Mouse (Mus musculus) stomach, embryonic 16.5 days (tissue): Measurements from ENCODE around the gene Stat5a. TPM values are rescaled to one million over a fixed set of nuclear protein-coding genes. Genes with fewer than 3 reads are reported as not detected.
A peak's percentile ranks its signal among the peaks of the same experiment; 100 is the strongest.

ENCODE experiments used
- ATAC-seq: fragments of 200-750 bp; cut with Nextera tagmentation; 2 replicates; pipeline ENCODE4 v1.8.0; 2017; ENCODE audit warnings: moderate number of reproducible peaks, moderate TSS enrichment; ENCODE audit not compliant: insufficient read depth, low FRiP score
- H3K27ac ChIP-seq: fragments of 300-500 bp; sonication (generic); 2 replicates; pipeline ENCODE4 v1.5.1; 2014; ENCODE audit warnings: low read length
- H3K27me3 ChIP-seq: fragments of 300-500 bp; sonication (generic); 2 replicates; pipeline ENCODE4 v1.6.1; 2014; ENCODE audit warnings: low read length, control low read depth, mixed read lengths; ENCODE audit not compliant: control insufficient read depth, insufficient read depth
- H3K36me3 ChIP-seq: fragments of 300-500 bp; sonication (generic); 2 replicates; pipeline ENCODE4 v1.6.1; 2014; ENCODE audit warnings: low read length; ENCODE audit not compliant: control insufficient read depth, insufficient read depth
- H3K4me1 ChIP-seq: fragments of 300-500 bp; sonication (generic); 2 replicates; pipeline ENCODE4 v1.6.1; 2014; ENCODE audit warnings: low read length, control low read depth, mixed read lengths; ENCODE audit not compliant: control insufficient read depth, insufficient read depth
- H3K4me2 ChIP-seq: fragments of 300-500 bp; sonication (generic); 2 replicates; pipeline ENCODE4 v1.6.1; 2014; ENCODE audit warnings: low read depth, low read length, mixed read lengths
- H3K4me3 ChIP-seq: fragments of 300-500 bp; sonication (generic); replicated peaks from 2 replicates; pipeline ENCODE4 v1.5.1; 2014; ENCODE audit warnings: mild to moderate bottlenecking, low read length
- H3K9ac ChIP-seq: fragments of 300-500 bp; sonication (generic); 2 replicates; pipeline ENCODE4 v1.6.1; 2014; ENCODE audit warnings: low read length
- H3K9me3 ChIP-seq: fragments of 300-500 bp; sonication (generic); replicated peaks from 2 replicates; pipeline ENCODE4 v1.6.1; 2016; ENCODE audit warnings: low read length, control low read depth; ENCODE audit not compliant: control insufficient read depth
- WGBS: fragments of 180-500 bp; shearing (Covaris S2); extraction: QIAGEN DNeasy Blood & Tissue Kit; methylation state at CpG from one replicate; pipeline ENCODE4 v1.1.7; 2014; 5-methylcytosine and 5-hydroxymethylcytosine counted together
- polyA plus RNA-seq: library from polyadenylated mRNA; unstranded; fragments of >200 nt; fragmentation: Nextera tagmentation; extraction: Ambion mirVana; gene quantifications from 2 replicates; pipeline ENCODE4 v1.2.1, GENCODE M21; 2015

Gene Stat5a
- polyA plus RNA-seq, 1 experiment from 2014 or later = 12.0 TPM

DNA sequence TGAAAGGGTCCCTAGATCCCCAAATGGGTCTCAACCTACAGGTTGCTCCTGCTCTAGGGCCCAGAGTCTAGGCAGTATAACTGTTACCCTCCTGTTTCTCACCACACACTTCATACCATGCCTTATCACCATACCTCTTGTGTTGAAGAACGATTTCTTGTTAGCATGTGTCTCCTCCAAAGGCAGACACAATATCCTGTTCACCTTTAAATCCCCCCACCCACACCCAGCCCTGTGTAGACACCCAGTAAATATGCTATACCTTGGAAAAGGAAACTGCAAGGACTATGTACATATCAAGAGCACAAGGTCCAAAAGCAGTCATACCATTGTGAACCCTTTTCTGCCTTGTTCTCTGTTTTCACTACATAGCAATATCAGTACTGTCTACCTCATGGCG is 7.1 kb upstream of the Stat5a start:
- WGBS = 69% methylated on average over 2 of the region's 2 CpGs
- H3K27ac ChIP-seq = no peak overlapping the region
- peaks cover 21% of the 10 kb centered on the region for H3K4me1 ChIP-seq
- no peaks in the 10 kb centered on the region for H3K9me3 ChIP-seq
- H3K4me2 ChIP-seq = no peak overlapping the region
- no peak overlapping the region for H3K4me3 ChIP-seq
- H3K27me3 ChIP-seq = no peaks in the 10 kb centered on the region
- no peak for ATAC-seq
- no peak overlapping the region for H3K9ac ChIP-seq
- no peaks in the 10 kb centered on the region for H3K36me3 ChIP-seq

DNA sequence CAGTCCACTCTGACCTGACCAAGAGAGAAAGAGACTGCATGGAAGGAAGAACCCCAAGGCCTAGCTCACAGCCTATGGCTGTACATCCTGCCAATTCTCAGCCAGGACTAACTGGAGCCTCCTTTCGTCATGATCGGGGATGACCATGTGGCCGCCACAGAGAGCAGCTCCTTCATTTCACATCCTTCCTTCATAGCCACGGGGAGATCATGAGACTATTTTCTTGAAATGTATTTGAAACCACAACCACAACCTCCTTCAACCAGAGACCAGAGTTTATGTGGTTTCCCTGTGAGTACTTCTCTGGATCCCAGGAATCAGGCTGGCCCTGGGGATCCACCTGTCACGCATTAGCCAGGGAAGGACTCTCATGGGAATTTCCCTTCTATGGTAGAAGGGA is 6.1 kb upstream of the Stat5a start:
- Histone ChIP-seq H3K27ac (no peak overlapping the region), H3K36me3 (no peaks in the 10 kb centered on the region), H3K4me2 (no peak overlapping the region), H3K9ac (no peak overlapping the region), H3K4me3 (no peak overlapping the region), H3K27me3 (no peaks in the 10 kb centered on the region), H3K4me1 (peaks cover 20% of the 10 kb centered on the region), H3K9me3 (no peaks in the 10 kb centered on the region)
- ATAC-seq = no peak
- WGBS = 82% methylated on average over 5 of the region's 5 CpGs

DNA sequence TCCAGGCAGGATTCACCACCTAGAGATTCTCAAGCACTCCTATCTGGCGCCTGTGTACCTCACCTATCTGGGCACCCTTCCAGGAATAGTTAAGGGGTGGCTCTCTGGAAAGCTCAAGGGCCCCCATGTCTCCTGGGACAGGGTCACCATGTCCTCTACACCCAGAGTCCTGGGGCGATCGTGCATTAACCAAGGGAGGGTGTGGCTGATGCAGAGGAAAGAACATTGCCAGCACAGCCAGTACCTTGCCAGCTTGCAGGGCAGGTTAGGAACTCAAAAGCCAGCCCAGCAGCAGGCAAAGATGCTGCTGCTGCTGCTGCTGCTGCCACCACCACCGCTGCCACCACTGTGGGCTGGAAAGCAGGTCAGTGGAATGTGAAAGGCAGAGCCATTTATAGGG is 4.9 kb upstream of the Stat5a start:
- Histone ChIP-seq H3K4me1 (peaks cover 9% of the 10 kb centered on the region; the same call in 1 of the 2 replicates), H3K27ac (no peak overlapping the region), H3K4me2 (no peak overlapping the region), H3K9ac (0 out of 2 replicates have a peak overlapping the region, but pooled peaks have one; percentile 8), H3K9me3 (no peaks in the 10 kb centered on the region), H3K4me3 (no peak overlapping the region), H3K36me3 (no peaks in the 10 kb centered on the region), H3K27me3 (no peaks in the 10 kb centered on the region)
- 48% methylated on average over 4 of the region's 4 CpGs for WGBS
- no peak for ATAC-seq

DNA sequence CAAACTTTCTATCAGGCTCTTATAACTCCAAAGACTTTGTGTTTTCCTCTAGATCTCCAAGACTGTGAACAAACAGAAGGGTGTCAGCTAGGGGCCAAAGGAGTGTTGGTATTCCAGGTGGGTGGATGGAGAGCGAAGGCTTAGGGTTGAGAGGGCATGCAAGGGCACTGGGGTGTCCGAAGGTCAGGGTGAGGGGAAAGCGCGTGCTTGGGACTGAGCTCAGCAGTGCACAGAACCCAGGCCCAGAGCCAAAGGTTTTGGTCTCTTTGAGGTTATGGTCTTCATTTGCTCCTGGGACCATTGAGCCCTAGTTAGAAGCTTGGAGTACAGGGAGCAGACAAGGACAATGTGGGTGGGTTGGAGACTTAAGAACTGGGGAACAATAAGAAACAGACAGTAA is 4.0 kb upstream of the Stat5a start:
- no peak overlapping the region for H3K27ac ChIP-seq
- 90% methylated on average over 4 of the region's 4 CpGs for WGBS
- no peaks in the 10 kb centered on the region for H3K36me3 ChIP-seq
- H3K4me3 ChIP-seq = no peak overlapping the region
- no peak overlapping the region for H3K4me2 ChIP-seq
- no peaks in the 10 kb centered on the region for H3K9me3 ChIP-seq
- ATAC-seq = no peak
- no peak overlapping the region for H3K9ac ChIP-seq
- H3K4me1 ChIP-seq = peaks cover 14% of the 10 kb centered on the region; the same call in 1 of the 2 replicates
- no peaks in the 10 kb centered on the region for H3K27me3 ChIP-seq

DNA sequence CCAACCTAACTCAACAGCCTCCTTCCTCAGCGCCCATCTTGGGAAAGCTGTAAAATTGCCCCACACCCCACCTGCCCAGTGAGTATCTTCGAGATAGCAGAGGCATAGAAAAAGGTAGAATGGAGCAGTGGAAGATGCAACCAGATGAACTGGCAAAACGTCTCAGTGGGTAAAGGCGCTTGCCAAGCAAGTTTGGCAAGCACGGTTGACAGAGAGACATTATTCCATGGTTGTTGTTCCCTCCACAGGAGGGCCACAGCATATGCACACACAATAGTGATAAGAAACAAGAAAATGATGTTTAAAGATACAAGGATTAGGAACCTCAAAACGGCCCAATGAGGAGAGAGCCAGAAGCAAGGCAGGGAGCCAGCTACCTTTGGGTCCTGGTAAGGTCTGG is 1.2 kb upstream of the Stat5a start:
- Histone ChIP-seq H3K27me3 (no peaks in the 10 kb centered on the region), H3K4me2 (no peak overlapping the region), H3K27ac (no peak overlapping the region), H3K36me3 (no peaks in the 10 kb centered on the region), H3K4me1 (peaks cover 10% of the 10 kb centered on the region; the same call in 1 of the 2 replicates), H3K9ac (no peak overlapping the region), H3K9me3 (no peaks in the 10 kb centered on the region), H3K4me3 (no peak overlapping the region)
- no peak for ATAC-seq
- whole genome bisulfite sequencing = 57% methylated on average over 6 of the region's 6 CpGs

DNA sequence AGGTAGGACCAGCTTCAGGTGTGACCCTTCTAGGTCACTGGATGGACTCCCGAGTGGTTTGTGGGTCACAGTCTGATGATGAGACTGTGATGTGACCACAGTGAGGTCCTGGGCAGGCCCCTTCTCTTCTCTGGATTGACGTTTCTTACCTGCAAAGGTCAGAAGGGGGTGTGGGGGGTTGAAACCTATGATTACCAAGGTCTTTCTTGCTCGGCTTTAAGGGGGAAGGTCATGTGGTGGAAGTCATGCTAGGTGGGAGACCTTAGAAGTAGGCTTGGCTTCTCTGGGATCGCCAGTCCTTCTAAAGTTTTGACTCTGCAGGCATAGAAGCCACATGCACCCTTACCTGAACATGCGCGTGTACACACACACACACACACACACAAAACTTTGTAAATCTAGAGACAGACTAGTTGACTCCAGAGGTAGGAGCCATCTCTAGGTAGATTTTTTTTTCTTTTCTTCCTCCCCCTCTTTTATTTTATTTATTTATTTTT is 476 bp downstream of the Stat5a start:
- no peak for ATAC-seq
- Histone ChIP-seq H3K9ac (peak overlapping the region; percentile 79), H3K36me3 (no peaks in the 10 kb centered on the region), H3K4me2 (peak overlapping the region; percentile 82), H3K27me3 (no peaks in the 10 kb centered on the region), H3K27ac (0 out of 2 replicates have a peak overlapping the region, but pooled peaks have one; percentile 30), H3K9me3 (no peaks in the 10 kb centered on the region), H3K4me1 (peaks cover 10% of the 10 kb centered on the region; the same call in 1 of the 2 replicates), H3K4me3 (peak overlapping the region; percentile 59)
- 51% methylated on average over 6 of the region's 6 CpGs for WGBS

DNA sequence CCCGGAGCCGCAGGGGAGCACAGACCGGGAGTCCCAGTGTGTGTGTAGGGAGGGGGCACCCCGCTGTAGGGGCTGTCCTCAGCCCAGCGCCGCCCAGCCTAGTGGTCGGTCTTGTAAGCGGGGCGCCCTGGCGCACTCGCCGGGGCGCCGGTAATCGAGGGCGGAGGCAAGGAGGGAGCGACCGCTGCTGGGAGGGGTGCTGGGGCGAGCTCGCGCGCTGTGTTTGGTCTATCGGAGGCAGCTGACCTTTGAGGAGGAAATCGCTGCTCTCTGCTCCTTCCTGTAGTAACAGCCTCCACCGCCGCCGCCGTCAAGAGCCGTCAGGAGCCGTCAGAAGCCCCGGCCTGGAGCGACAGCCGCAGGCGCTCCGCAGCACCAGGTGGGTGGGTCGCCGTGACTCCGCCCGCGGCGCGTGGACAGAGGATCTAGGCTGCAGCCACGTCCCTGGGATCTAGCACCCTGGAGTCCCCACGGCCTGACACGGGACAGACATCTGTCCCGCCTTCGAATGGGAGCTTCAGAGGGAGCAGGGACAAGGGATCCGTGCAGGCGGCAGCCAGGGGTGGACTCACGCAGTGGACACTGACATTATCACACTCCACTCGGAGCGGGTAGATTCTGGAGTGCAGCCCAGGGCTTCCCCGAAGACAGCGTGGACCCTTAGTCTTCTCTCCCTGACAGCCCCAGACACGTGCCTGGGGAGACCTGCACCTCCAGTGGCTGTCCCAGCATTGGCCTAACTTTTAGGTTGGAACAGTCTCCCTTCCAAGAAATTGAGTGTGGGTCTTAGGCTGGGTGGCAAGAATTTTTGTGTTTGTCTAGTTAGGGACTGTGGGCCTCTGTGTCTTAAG is 1.3 kb downstream of the Stat5a start:
- Histone ChIP-seq H3K9me3 (no peaks in the 10 kb centered on the region), H3K4me1 (peaks cover 10% of the 10 kb centered on the region; the same call in 1 of the 2 replicates), H3K9ac (peak overlapping the region; percentile 79), H3K4me2 (peak overlapping the region; percentile 82), H3K27me3 (no peaks in the 10 kb centered on the region), H3K4me3 (peak overlapping the region; percentile 59), H3K27ac (peak overlapping the region; percentile 60), H3K36me3 (no peaks in the 10 kb centered on the region)
- peak; percentile 92 for ATAC-seq
- 2% methylated on average over 55 of the region's 55 CpGs for WGBS

DNA sequence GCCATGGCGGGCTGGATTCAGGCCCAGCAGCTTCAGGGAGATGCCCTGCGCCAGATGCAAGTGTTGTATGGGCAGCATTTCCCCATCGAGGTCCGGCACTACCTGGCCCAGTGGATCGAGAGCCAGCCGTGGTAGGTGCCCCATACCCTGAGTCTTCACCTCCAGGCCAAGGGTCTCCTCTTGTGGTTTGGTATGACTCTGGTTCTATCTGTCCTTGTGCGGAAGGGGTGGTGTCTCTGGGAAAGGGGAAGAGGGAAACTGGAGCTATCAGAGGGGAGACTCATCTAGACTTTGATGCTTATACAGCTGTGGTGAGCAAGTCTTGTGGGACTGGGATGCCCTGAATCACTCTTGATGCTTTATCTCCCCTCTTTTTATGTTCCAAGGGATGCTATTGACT is 2.2 kb downstream of the Stat5a start:
- no peak overlapping the region for H3K27ac ChIP-seq
- no peak for ATAC-seq
- H3K4me1 ChIP-seq = peaks cover 10% of the 10 kb centered on the region; the same call in 1 of the 2 replicates
- H3K27me3 ChIP-seq = no peaks in the 10 kb centered on the region
- H3K36me3 ChIP-seq = no peaks in the 10 kb centered on the region
- H3K4me2 ChIP-seq = peak overlapping the region; percentile 82; the same call in 1 of the 2 replicates
- no peak overlapping the region for H3K4me3 ChIP-seq
- no peak overlapping the region for H3K9ac ChIP-seq
- no peaks in the 10 kb centered on the region for H3K9me3 ChIP-seq
- 78% methylated on average over 7 of the region's 7 CpGs for WGBS

DNA sequence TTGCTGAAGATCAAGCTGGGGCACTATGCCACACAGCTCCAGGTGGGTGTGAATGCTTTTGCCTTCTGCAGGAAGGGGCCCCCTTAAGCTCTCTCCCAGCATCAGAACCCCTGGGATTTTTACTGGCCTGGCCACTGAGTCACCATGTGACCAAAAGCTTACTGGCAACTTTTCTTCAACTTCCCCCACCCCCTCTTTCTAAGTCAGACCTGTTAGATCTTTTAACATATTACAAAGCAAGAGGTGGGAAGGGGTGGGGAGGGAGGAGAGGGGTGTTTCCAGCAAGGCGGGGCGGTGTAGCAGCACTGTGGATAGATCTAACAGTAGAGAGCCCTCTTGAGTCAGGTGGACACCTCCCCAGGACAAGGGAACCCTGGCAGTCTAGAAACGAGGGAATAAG is 2.7 kb downstream of the Stat5a start:
- no peaks in the 10 kb centered on the region for H3K36me3 ChIP-seq
- no peaks in the 10 kb centered on the region for H3K9me3 ChIP-seq
- no peak for ATAC-seq
- no peaks in the 10 kb centered on the region for H3K27me3 ChIP-seq
- H3K27ac ChIP-seq = no peak overlapping the region
- H3K9ac ChIP-seq = no peak overlapping the region
- no peak overlapping the region for H3K4me3 ChIP-seq
- H3K4me1 ChIP-seq = peaks cover 10% of the 10 kb centered on the region; the same call in 1 of the 2 replicates
- H3K4me2 ChIP-seq = no peak overlapping the region
- WGBS = 32% methylated on average over 3 of the region's 3 CpGs
